Mouse (Mus musculus) heart, embryonic 13.5 days (tissue): ENCODE results near the gene Hist1h2br. TPM values are rescaled to one million over a fixed set of nuclear protein-coding genes. Genes with fewer than 3 reads are reported as not detected.
"Not testable (repeated sequence)": the region's sequence is repeated elsewhere in the genome, so short reads cannot be mapped to it uniquely, and the experiment has no call there.

Experiments used
- ATAC-seq: fragments of 200-750 bp; cut with Nextera tagmentation; 2 replicates; pipeline ENCODE4 v1.8.0; 2017; ENCODE audit warnings: moderate TSS enrichment; ENCODE audit not compliant: insufficient number of reproducible peaks, low FRiP score, low TSS enrichment; ENCODE audit errors: extremely low read depth
- H3K27ac ChIP-seq: fragments of 300-500 bp; sonication (generic); replicated peaks from 2 replicates; pipeline ENCODE4 v1.5.1; 2015; ENCODE audit warnings: moderate library complexity, mild to moderate bottlenecking, inconsistent platforms
- H3K27me3 ChIP-seq: fragments of 300-500 bp; sonication (generic); replicated peaks from 2 replicates; pipeline ENCODE4 v1.6.1; 2015; ENCODE audit warnings: mild to moderate bottlenecking, inconsistent platforms
- H3K36me3 ChIP-seq: fragments of 300-500 bp; sonication (generic); 2 replicates; pipeline ENCODE4 v1.6.1; 2015; ENCODE audit warnings: mild to moderate bottlenecking, inconsistent platforms
- H3K4me1 ChIP-seq: fragments of 300-500 bp; sonication (generic); 2 replicates; pipeline ENCODE4 v1.6.1; 2015; ENCODE audit warnings: inconsistent platforms
- H3K4me2 ChIP-seq: fragments of 300-500 bp; sonication (generic); 2 replicates; pipeline ENCODE4 v1.6.1; 2015; ENCODE audit warnings: inconsistent platforms, mild to moderate bottlenecking, moderate library complexity
- H3K4me3 ChIP-seq: fragments of 300-500 bp; sonication (generic); 2 replicates; pipeline ENCODE4 v1.5.1; 2015; ENCODE audit warnings: moderate library complexity, mild to moderate bottlenecking, inconsistent platforms
- H3K9ac ChIP-seq: fragments of 300-500 bp; sonication (generic); 2 replicates; pipeline ENCODE4 v1.6.1; 2015; ENCODE audit warnings: inconsistent platforms, mild to moderate bottlenecking, moderate library complexity
- H3K9me3 ChIP-seq: fragments of 300-500 bp; sonication (generic); 2 replicates; pipeline ENCODE4 v1.6.1; 2016; ENCODE audit warnings: inconsistent platforms
- WGBS: fragments of 180-500 bp; shearing (Covaris S2); methylation state at CpG from one replicate; pipeline ENCODE4 v1.1.7; 2015; ENCODE audit warnings: mixed read lengths; 5-methylcytosine and 5-hydroxymethylcytosine counted together
- polyA plus RNA-seq: library from polyadenylated mRNA; unstranded; fragments of >200 nt; fragmentation: Nextera tagmentation; extraction: Ambion mirVana; gene quantifications from 2 replicates; pipeline ENCODE4 v1.2.1, GENCODE M21; 2015

Gene Hist1h2br
- polyA plus RNA-seq, result 9.2 and 10.8 TPM in 2 replicates

DNA sequence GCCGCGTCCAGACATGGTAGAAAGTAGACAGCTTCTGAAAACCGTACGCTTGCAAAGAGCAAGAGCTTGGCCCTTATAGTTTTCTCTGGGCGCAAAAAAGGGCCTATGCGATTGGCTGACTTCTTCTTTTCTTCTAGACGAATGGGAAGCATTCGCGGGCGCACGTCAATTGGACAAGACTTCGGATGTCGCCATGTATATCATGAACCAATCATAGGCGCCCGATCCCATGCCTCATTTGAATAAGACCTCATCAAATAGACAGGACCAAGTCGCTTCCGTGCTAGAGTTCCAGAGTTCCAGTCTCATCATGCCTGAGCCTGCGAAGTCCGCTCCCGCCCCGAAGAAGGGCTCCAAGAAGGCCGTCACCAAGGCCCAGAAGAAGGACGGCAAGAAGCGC, at the start of gene Hist1h2br, which contains the start of gene Hist1h2ap:
Gene Hist1h2br (plus strand): TSS at position 283 of the 400 bp plus-strand sequence.
Gene Hist1h2ap (minus strand): TSS at position 47 of the 400 bp plus-strand sequence.
- not testable (repeated sequence) for H3K27me3 ChIP-seq, H3K36me3 ChIP-seq
- WGBS, result no CpG with 5 or more reads among the region's 24 CpGs

DNA sequence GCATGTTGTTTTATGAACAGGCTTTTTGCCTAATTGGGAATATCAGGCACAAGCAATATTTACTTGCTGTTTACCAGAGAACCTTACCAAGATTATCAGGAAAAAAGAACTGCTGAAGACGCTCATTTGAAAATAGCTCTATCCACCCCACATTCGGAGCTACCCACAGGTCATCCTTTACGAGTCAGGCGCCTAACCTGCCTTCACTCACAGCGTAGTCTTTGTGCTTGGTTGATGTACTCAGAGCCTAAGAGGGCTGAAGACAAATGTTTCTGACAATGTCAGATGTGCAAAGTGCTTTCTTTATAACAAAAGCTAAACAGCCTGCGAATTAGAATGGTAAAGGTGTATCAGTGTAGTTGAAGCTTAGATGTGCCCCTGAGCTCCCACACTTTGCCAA, 49.2 kb upstream of the Hist1h2br start:
- no peaks in the 10 kb centered on the region for H3K36me3 ChIP-seq
- H3K4me2 ChIP-seq, result peak overlapping the region; percentile 79
- H3K4me3 ChIP-seq, result peak overlapping the region; percentile 55; the same call in 1 of the 2 replicates
- peaks cover 52% of the 10 kb centered on the region for H3K4me1 ChIP-seq
- no peak for ATAC-seq
- H3K9me3 ChIP-seq, result no peaks in the 10 kb centered on the region
- no peaks in the 10 kb centered on the region for H3K27me3 ChIP-seq
- H3K9ac ChIP-seq, result peak overlapping the region; percentile 74
- 43% methylated on average over 6 of the region's 6 CpGs for WGBS
- peak overlapping the region; percentile 87 for H3K27ac ChIP-seq

More for the DNA sequence above, at the start of gene Hist1h2br, which contains the start of gene Hist1h2ap:
- H3K9ac ChIP-seq, H3K4me1 ChIP-seq, H3K4me2 ChIP-seq, H3K9me3 ChIP-seq, H3K4me3 ChIP-seq, H3K27ac ChIP-seq: not testable (repeated sequence)
- peak; percentile 87 for ATAC-seq

DNA sequence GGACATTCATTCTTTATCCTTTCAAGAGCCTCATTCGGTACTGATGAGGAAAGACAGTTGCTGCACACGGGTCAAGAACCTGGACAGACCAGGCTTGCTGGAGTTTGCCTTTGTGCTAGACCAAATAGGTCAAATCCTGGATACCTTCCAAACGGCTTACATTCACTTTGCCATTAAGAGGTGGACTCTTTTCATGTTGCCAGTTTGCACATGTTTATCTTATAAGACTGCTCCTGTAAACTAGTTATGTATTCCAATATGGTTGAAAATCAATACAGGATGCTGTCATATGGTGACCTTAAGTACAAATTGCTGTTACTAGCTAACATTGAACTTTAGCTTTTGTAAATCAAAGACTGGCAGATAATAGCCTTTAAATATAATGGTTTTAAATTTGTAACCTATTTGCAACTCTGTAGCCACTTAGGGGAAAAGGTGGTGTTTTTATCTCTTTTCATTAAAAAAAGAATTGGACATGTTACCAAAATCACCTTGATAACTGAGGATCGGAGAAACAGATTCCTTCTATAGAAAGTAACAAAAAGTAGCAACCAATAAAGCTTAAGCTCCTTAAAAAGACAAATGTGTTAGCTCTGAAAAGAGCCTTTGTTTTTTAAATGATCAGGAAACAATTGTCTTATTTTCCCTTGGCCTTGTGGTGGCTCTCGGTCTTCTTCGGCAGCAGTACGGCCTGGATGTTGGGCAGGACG, 47.2 kb upstream of the Hist1h2br start:
- Histone ChIP-seq H3K36me3 (no peaks in the 10 kb centered on the region), H3K4me2 (peak overlapping the region; percentile 69), H3K27ac (peak overlapping the region; percentile 86), H3K9me3 (no peaks in the 10 kb centered on the region), H3K9ac (peak overlapping the region; percentile 78), H3K27me3 (no peaks in the 10 kb centered on the region), H3K4me3 (peak overlapping the region; percentile 49), H3K4me1 (peaks cover 45% of the 10 kb centered on the region)
- no peak for ATAC-seq
- WGBS, result 10% methylated on average over 8 of the region's 8 CpGs

GRCm38 (mm10) chr13:21786899-21787629, 46.5 kb upstream of the Hist1h2br start, which contains the start of the genes Hist1h2an and Hist1h2bp:
Gene Hist1h2an (minus strand): TSS chr13:21787218.
Gene Hist1h2bp (plus strand): TSS chr13:21787461.
- H3K27me3 ChIP-seq, H3K9me3 ChIP-seq, H3K36me3 ChIP-seq: not testable (repeated sequence)
- peak; percentile 83 for ATAC-seq
- Histone ChIP-seq H3K4me2 (peak within 1 kb of the TSS; percentile 69), H3K4me3 (peak within 1 kb of the TSS; percentile 49), H3K27ac (peak within 1 kb of the TSS; percentile 86), H3K9ac (peak within 1 kb of the TSS; percentile 78), H3K4me1 (peaks cover 44% of the 10 kb centered on the region)
- WGBS, result under 1% methylated on average over 43 of the region's 63 CpGs

- WGBS, result 34% methylated on average over 11 of the region's 21 CpGs
- no peak for ATAC-seq
Observed at GRCm38 (mm10) chr13:21787760-21788593, 45.6 kb upstream of the Hist1h2br start.

GRCm38 (mm10) chr13:21789925-21790324, 43.6 kb upstream of the Hist1h2br start:
- no peak overlapping the region for H3K4me2 ChIP-seq
- H3K36me3 ChIP-seq, result no peaks in the 10 kb centered on the region
- WGBS, result 45% methylated on average over 6 of the region's 6 CpGs
- H3K27ac ChIP-seq, result no peak overlapping the region
- no peaks in the 10 kb centered on the region for H3K9me3 ChIP-seq
- H3K9ac ChIP-seq, result no peak overlapping the region
- no peaks in the 10 kb centered on the region for H3K27me3 ChIP-seq
- H3K4me3 ChIP-seq, result no peak overlapping the region
- no peak for ATAC-seq
- peaks cover 28% of the 10 kb centered on the region for H3K4me1 ChIP-seq

More at GRCm38 (mm10) chr13:21787760-21788593, 45.6 kb upstream of the Hist1h2br start:
- peak overlapping the region; percentile 80 for H3K27ac ChIP-seq
- H3K9me3 ChIP-seq, result no peaks in the 10 kb centered on the region
- H3K27me3 ChIP-seq, result no peaks in the 10 kb centered on the region
- H3K4me3 ChIP-seq, result peak overlapping the region; percentile 49
- H3K36me3 ChIP-seq, result no peaks in the 10 kb centered on the region
- peaks cover 37% of the 10 kb centered on the region for H3K4me1 ChIP-seq
- H3K4me2 ChIP-seq, result peak overlapping the region; percentile 69
- H3K9ac ChIP-seq, result peak overlapping the region; percentile 74

DNA sequence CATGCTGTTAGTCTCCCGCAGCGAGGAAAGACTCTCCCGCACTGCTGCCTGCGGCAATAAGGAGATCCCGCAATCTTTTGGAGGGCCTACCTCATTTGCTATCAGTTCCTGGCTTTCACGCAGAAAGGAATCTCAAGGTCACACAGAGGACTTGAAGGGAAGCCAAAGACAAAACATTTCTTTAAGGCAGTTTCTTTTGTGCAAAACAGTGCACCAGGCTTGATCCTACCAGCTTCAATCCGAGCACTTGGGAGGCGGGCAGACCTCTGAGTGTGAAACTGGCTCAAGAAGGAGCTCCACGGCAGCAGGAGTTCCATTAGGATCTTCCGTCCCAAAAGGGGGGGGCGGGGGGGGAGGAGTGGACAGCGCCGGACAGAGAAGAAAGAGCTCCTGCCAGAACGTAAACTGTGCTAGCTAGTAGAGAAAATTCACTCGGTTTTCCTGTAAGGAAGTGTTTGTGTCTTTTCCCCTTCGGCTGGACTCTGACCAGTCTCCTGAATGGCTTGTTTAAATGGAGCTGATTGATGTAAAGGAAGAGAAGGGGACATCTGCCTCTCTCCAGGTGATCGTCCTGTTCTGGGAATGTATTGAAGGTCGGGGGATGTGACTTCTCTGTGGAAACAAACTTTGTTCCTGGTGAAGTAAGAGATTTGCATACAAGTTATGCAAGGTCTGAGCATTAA, 42.8 kb upstream of the Hist1h2br start:
- WGBS, result 6% methylated on average over 18 of the region's 18 CpGs
- Histone ChIP-seq H3K4me3 (peak overlapping the region; percentile 42), H3K9me3 (no peaks in the 10 kb centered on the region), H3K27me3 (no peaks in the 10 kb centered on the region), H3K36me3 (no peaks in the 10 kb centered on the region), H3K27ac (peak overlapping the region; percentile 42; the same call in 1 of the 2 replicates), H3K4me1 (peaks cover 25% of the 10 kb centered on the region), H3K9ac (peak overlapping the region; percentile 82), H3K4me2 (peak overlapping the region; percentile 72)
- no peak for ATAC-seq

GRCm38 (mm10) chr13:21795584-21795983, 38.0 kb upstream of the Hist1h2br start:
- Histone ChIP-seq H3K27me3 (no peaks in the 10 kb centered on the region), H3K9ac (no peak overlapping the region), H3K4me2 (no peak overlapping the region), H3K4me1 (peaks cover 5% of the 10 kb centered on the region; the same call in 1 of the 2 replicates), H3K9me3 (no peaks in the 10 kb centered on the region), H3K36me3 (no peaks in the 10 kb centered on the region), H3K27ac (no peak overlapping the region), H3K4me3 (no peak overlapping the region)
- WGBS, result 83% methylated on average over 7 of the region's 7 CpGs
- ATAC-seq, result no peak

DNA sequence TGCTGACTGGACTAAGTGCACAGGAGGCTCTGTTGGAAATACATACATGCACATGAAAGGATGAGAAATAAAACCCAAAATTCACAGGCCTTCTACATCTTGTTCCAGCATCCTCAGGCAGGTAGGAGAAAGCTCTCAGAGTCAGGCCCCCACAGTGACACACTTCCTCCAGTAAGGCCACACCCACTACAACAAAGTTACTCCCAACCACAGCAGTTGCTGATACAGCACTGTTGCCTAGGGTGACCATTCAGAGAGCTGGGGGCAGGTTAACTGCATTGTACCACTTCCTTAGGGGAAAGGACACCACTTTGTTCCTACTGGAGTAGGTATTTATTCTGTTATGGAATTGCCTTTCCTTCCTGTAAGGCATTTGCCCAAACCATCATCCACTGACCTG, 36.4 kb upstream of the Hist1h2br start:
- not testable (repeated sequence) for H3K27me3 ChIP-seq, H3K4me2 ChIP-seq, H3K4me3 ChIP-seq, H3K9me3 ChIP-seq, H3K9ac ChIP-seq, H3K27ac ChIP-seq, H3K4me1 ChIP-seq, ATAC-seq, H3K36me3 ChIP-seq

- H3K4me2 ChIP-seq, H3K27me3 ChIP-seq, H3K27ac ChIP-seq, ATAC-seq, H3K4me3 ChIP-seq, H3K9me3 ChIP-seq, H3K9ac ChIP-seq, H3K36me3 ChIP-seq, H3K4me1 ChIP-seq: not testable (repeated sequence)
- no CpG with 5 or more reads among the region's 4 CpGs for WGBS
Observed at GRCm38 (mm10) chr13:21803058-21803457, 30.5 kb upstream of the Hist1h2br start.
